Mouse (Mus musculus): ENCODE data around the gene Lmna. TPM values are rescaled to one million over a fixed set of nuclear protein-coding genes. Genes with fewer than 3 reads are reported as not detected.

Gene Lmna
- polyA plus RNA-seq, 1 experiment from 2014 or later: 92.5 TPM

DNA sequence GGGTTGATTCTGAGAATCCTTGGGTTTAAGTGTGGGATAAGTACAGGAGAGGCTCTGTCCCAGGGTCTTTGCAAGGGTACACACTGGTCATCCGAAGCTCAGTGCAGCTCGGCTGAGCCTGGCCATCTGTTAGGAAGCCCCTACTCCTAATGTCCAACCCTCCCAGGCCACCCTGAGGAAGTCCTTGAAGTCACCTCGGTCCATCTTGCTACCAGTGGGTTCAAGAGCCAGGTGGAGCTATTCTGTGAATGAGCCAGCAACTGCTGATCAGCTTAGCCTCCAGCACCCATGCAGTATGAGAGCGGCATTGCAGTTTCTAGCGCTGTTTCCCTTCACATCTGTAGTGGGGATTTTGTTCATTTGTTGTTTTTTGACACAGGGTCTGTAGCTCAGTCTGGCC lies 30.3 kb upstream of the Lmna start:
- Histone ChIP-seq H3K4me3 (ENCODE audit: low read depth, low read length) (no peak overlapping the region), H3K4me1 (replicated peaks; ENCODE audit: control insufficient read depth, insufficient read depth, low read length) (no peaks in the 10 kb centered on the region; the same call in 1 of the 2 replicates), H3K27ac (ENCODE audit: low read depth, low read length) (peak overlapping the region; percentile 50; the same call in 1 of the 2 replicates), H3K9ac (ENCODE audit: low read depth, low read length) (no peak overlapping the region), H3K36me3 (ENCODE audit: control insufficient read depth, insufficient read depth) (peaks cover 26% of the 10 kb centered on the region), H3K9me3 (ENCODE audit: control insufficient read depth) (no peaks in the 10 kb centered on the region), H3K27me3 (replicated peaks; ENCODE audit: control insufficient read depth, insufficient read depth, low read length) (no peaks in the 10 kb centered on the region), H3K4me2 (replicated peaks; ENCODE audit: low read depth) (no peak overlapping the region)
- 68% methylated on average over 5 of the region's 5 CpGs for WGBS
- no peak for TF ChIP-seq CTCF (IDR thresholded peaks at IDR 0.05; ENCODE audit: low read depth)
- ATAC-seq: no peak

- Histone ChIP-seq H3K4me1 (replicated peaks; ENCODE audit: control insufficient read depth, insufficient read depth, low read length) (no peaks in the 10 kb centered on the region; the same call in 1 of the 2 replicates), H3K9ac (ENCODE audit: low read depth, low read length) (no peak overlapping the region)
- WGBS: 48% methylated on average over 3 of the region's 3 CpGs
These were observed 29.6 kb upstream of the Lmna start for GRCm38 (mm10) chr3:88539397-88539796.

GRCm38 (mm10) chr3:88538271-88539145 lies 28.8 kb upstream of the Lmna start:
- no peaks in the 10 kb centered on the region for H3K27me3 ChIP-seq (replicated peaks; ENCODE audit: control insufficient read depth, insufficient read depth, low read length)
- no peak overlapping the region for H3K4me3 ChIP-seq (ENCODE audit: low read depth, low read length)
- H3K9ac ChIP-seq (ENCODE audit: low read depth, low read length): no peak overlapping the region
- H3K27ac ChIP-seq (ENCODE audit: low read depth, low read length): no peak overlapping the region
- no peak for TF ChIP-seq CTCF (IDR thresholded peaks at IDR 0.05; ENCODE audit: low read depth)
- no peak overlapping the region for H3K4me2 ChIP-seq (replicated peaks; ENCODE audit: low read depth)
- H3K4me1 ChIP-seq (replicated peaks; ENCODE audit: control insufficient read depth, insufficient read depth, low read length): no peaks in the 10 kb centered on the region; the same call in 1 of the 2 replicates
- no peaks in the 10 kb centered on the region for H3K9me3 ChIP-seq (ENCODE audit: control insufficient read depth)
- ATAC-seq: no peak
- WGBS: 69% methylated on average over 9 of the region's 9 CpGs
- H3K36me3 ChIP-seq (ENCODE audit: control insufficient read depth, insufficient read depth): peaks cover 26% of the 10 kb centered on the region

More at GRCm38 (mm10) chr3:88539397-88539796, 29.6 kb upstream of the Lmna start:
- no peak overlapping the region for H3K27ac ChIP-seq (ENCODE audit: low read depth, low read length)
- peaks cover 26% of the 10 kb centered on the region for H3K36me3 ChIP-seq (ENCODE audit: control insufficient read depth, insufficient read depth)
- no peak overlapping the region for H3K4me2 ChIP-seq (replicated peaks; ENCODE audit: low read depth)
- no peak overlapping the region for H3K4me3 ChIP-seq (ENCODE audit: low read depth, low read length)
- no peak for ATAC-seq
- no peaks in the 10 kb centered on the region for H3K27me3 ChIP-seq (replicated peaks; ENCODE audit: control insufficient read depth, insufficient read depth, low read length)
- no peak for TF ChIP-seq CTCF (IDR thresholded peaks at IDR 0.05; ENCODE audit: low read depth)
- no peaks in the 10 kb centered on the region for H3K9me3 ChIP-seq (ENCODE audit: control insufficient read depth)

- peaks cover 3% of the 10 kb centered on the region; the same call in 1 of the 2 replicates for H3K4me1 ChIP-seq (replicated peaks; ENCODE audit: control insufficient read depth, insufficient read depth, low read length)
- WGBS: 79% methylated on average over 6 of the region's 6 CpGs
- no peaks in the 10 kb centered on the region for H3K9me3 ChIP-seq (ENCODE audit: control insufficient read depth)
- H3K36me3 ChIP-seq (ENCODE audit: control insufficient read depth, insufficient read depth): peaks cover 20% of the 10 kb centered on the region
- peak overlapping the region; percentile 60; the same call in 1 of the 2 replicates for H3K27ac ChIP-seq (ENCODE audit: low read depth, low read length)
- no peaks in the 10 kb centered on the region for H3K27me3 ChIP-seq (replicated peaks; ENCODE audit: control insufficient read depth, insufficient read depth, low read length)
- peak overlapping the region; percentile 78 for H3K4me2 ChIP-seq (replicated peaks; ENCODE audit: low read depth)
- H3K9ac ChIP-seq (ENCODE audit: low read depth, low read length): peak overlapping the region; percentile 46; the same call in 1 of the 2 replicates
- no peak for TF ChIP-seq CTCF (IDR thresholded peaks at IDR 0.05; ENCODE audit: low read depth)
- peak overlapping the region; percentile 38; the same call in 1 of the 2 replicates for H3K4me3 ChIP-seq (ENCODE audit: low read depth, low read length)
- ATAC-seq: no peak
These were observed 27.4 kb upstream of the Lmna start for GRCm38 (mm10) chr3:88537146-88537545.

- Histone ChIP-seq H3K4me3 (ENCODE audit: low read depth, low read length) (peak overlapping the region; percentile 38), H3K4me1 (replicated peaks; ENCODE audit: control insufficient read depth, insufficient read depth, low read length) (peaks cover 3% of the 10 kb centered on the region; the same call in 1 of the 2 replicates), H3K9ac (ENCODE audit: low read depth, low read length) (peak overlapping the region; percentile 46), H3K27ac (ENCODE audit: low read depth, low read length) (peak overlapping the region; percentile 60), H3K9me3 (ENCODE audit: control insufficient read depth) (no peaks in the 10 kb centered on the region), H3K27me3 (replicated peaks; ENCODE audit: control insufficient read depth, insufficient read depth, low read length) (no peaks in the 10 kb centered on the region), H3K4me2 (replicated peaks; ENCODE audit: low read depth) (peak overlapping the region; percentile 78), H3K36me3 (ENCODE audit: control insufficient read depth, insufficient read depth) (peaks cover 15% of the 10 kb centered on the region)
- 9% methylated on average over 63 of the region's 64 CpGs for WGBS
- ATAC-seq: peak; percentile 54
- TF ChIP-seq CTCF (IDR thresholded peaks at IDR 0.05; ENCODE audit: low read depth): peak; percentile 24
These were observed 26.6 kb upstream of the Lmna start for GRCm38 (mm10) chr3:88536103-88536930.

DNA sequence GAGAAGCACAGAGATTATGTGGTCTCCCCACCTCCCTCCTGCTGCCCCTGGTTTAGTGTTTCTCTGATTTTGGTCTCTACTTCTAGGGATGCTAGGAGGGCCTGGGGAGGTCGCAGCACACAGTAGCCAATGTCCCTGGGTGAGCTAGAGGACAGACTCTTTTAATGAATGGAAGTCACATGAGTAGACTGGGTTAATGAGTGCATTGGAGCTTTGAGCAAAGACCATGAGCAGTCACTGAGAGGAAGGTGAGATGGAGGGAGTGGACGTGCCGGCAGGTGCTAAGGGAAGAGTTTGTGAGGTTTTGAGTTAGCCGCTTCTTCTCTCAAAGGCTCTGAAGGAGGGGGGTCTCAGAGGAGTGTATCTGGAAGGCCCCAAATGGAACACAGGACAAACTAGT lies 25.8 kb upstream of the Lmna start:
- H3K4me3 ChIP-seq (ENCODE audit: low read depth, low read length): no peak overlapping the region

More for the DNA sequence above, 25.8 kb upstream of the Lmna start:
- no peak for TF ChIP-seq CTCF (IDR thresholded peaks at IDR 0.05; ENCODE audit: low read depth)
- Histone ChIP-seq H3K36me3 (ENCODE audit: control insufficient read depth, insufficient read depth) (peaks cover 9% of the 10 kb centered on the region; the same call in 1 of the 2 replicates), H3K4me1 (replicated peaks; ENCODE audit: control insufficient read depth, insufficient read depth, low read length) (peaks cover 3% of the 10 kb centered on the region; the same call in 1 of the 2 replicates), H3K9me3 (ENCODE audit: control insufficient read depth) (no peaks in the 10 kb centered on the region), H3K27me3 (replicated peaks; ENCODE audit: control insufficient read depth, insufficient read depth, low read length) (no peaks in the 10 kb centered on the region), H3K27ac (ENCODE audit: low read depth, low read length) (no peak overlapping the region), H3K4me2 (replicated peaks; ENCODE audit: low read depth) (peak overlapping the region; percentile 78; the same call in 1 of the 2 replicates), H3K9ac (ENCODE audit: low read depth, low read length) (no peak overlapping the region)
- 72% methylated on average over 4 of the region's 4 CpGs for WGBS
- no peak for ATAC-seq
